Mouse (Mus musculus): Measurements from ENCODE around the gene Mbl1.

DNA sequence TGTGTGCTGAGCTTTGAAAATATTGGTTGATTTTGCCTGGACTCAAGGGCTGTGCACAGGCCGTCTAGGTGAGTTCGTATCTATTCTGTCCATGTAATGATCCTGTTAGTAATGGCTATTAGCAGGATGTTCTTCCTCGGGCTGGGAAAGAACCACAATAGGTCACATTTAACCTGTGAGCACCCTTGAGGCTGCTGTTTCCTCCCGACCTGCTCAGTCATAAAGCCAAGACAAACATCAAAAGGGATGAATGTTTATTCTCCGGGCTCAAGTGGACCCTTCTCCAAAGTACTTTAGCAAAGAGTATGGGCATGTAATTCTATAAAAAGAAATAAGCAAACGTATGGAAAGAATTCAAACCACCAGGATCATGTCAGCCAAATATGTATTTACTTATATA lies 5.2 kb upstream of the Mbl1 start:
- TF ChIP-seq CTCF (IDR thresholded peaks at IDR 0.05; ENCODE audit: low read depth) (no peak), EP300 (optimal IDR thresholded peaks at IDR 0.05) (no peak)
